Mouse (Mus musculus) pancreas, adult 10 weeks (tissue): Measurements from ENCODE around the gene Smim24. TPM values are rescaled to one million over a fixed set of nuclear protein-coding genes. Genes with fewer than 3 reads are reported as not detected.

Experiments
- polyA plus RNA-seq: library from polyadenylated mRNA; stranded (reverse); fragments of 350-450 nt; fragmentation: Illumina TruSeq; extraction: RNeasy Lipid Tissue Mini Kit (QIAGEN cat#74804); gene quantifications from one replicate; pipeline ENCODE4 v1.2.3, GENCODE M21; 2015; ENCODE audit warnings: low read depth, low replicate concordance; ENCODE audit not compliant: insufficient read depth

Smim24 gene
- polyA plus RNA-seq: 23.5 TPM

DNA sequence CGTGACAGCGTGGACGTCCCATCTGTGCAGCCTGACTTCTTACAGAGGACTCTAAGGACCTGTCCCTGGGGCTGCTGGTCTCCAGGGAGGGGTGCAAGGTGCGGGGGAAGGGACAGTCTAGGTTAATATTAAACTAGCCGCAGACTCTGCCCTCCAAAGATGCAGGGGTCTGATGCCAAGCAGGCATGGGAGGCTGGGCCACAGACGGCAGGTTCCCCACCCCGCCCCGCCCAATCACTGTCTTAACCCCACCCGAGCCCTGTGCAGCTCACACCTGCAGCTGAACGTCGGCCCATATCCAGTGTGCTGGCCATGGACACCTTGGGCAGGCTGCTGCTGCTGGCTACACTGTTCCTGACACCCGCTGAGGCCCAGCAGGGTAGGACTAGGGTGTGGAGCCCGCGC, at the start of gene Smim24:
Smim24 (plus strand) TSS at position 271 of the 405 bp plus-strand sequence.

GRCm38 (mm10) chr10:81350351-81351063, 42.3 kb upstream of the Smim24 start, which contains the start of gene Hmg20b:
Gene Hmg20b, minus strand, starts transcription at chr10:81350480.

DNA sequence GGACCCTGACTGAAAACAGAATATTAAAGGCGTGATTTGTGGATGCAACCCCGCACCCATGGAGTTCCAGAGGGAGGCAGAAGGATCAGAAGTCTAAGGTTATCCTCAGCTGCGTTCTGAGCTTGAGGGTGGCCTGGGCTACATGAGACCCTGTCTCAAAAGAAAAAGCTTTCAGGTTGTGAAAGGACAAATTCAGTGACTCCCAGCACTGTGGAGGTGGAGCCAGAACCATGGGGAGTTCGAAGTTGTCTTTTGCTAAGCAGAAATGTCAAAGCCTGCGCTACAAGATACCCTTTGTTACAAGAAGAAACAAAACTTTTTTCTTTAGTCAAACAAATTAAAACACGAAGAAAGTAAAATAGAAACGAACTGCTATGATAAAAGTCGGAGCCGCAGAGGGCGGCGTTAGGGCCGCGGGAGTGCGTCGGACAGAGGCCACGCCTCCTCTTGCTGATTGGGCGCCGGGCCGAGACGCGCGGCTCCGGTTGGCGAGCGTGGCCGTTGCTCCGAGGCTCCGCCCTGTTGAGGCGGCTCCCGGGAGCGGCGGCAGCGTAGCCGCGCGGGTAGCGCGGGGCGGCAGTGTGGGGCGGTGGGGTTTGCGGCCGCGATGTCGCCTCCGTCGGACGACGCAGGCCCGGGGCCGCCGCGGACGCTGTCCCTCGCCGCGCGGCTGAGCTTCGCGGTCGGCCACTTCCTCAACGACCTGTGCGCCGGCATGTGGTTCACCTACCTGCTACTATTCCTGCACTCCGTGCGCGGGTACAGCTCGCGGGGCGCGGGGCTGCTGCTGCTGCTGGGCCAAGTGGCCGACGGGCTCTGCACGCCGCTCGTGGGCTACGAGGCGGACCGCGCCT, 35.6 kb upstream of the Smim24 start, which contains the start of gene Mfsd12:
Mfsd12 (plus strand) TSS at position 501 of the 854 bp plus-strand sequence.

DNA sequence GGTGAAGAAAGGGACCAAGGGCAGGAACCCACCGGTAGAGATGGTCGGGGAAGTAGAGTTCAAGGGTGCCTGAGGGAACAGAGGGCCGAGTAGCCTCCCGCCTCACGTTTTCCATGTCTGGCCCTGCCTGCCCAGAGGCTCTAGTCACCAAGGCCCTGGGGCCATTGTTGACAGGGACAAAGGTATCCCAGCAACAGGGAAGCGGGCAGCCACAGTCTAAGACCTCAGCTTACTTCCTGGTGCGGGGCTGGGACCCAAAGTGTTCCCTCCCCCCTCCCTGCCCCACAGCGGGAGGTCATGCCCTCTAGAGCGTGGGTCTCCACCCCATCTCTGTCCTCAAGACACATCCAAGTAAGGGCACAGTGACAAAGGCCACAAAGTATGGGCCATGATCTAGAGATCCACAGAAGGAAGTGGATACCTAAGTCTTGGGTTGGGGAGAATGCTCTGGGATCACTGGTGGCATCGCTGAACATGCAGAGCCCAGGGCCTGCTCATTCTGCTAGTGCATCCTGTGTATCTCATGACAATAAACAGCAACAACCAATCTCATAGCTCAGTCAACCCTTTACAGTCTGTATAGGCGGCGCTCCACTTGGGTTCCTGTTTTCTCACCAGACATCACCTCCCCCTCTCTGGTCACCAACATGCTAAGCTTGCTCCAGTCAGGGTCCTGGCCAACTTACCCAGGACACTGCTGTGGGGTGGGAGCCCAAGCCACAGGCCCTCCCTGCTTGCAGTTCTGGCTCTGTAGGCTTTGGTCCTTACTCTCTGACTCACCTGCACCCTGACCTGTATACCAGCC, 27.0 kb upstream of the Smim24 start, which contains the start of gene 4930404N11Rik:
4930404N11Rik (minus strand) TSS at position 145 of the 805 bp plus-strand sequence.

DNA sequence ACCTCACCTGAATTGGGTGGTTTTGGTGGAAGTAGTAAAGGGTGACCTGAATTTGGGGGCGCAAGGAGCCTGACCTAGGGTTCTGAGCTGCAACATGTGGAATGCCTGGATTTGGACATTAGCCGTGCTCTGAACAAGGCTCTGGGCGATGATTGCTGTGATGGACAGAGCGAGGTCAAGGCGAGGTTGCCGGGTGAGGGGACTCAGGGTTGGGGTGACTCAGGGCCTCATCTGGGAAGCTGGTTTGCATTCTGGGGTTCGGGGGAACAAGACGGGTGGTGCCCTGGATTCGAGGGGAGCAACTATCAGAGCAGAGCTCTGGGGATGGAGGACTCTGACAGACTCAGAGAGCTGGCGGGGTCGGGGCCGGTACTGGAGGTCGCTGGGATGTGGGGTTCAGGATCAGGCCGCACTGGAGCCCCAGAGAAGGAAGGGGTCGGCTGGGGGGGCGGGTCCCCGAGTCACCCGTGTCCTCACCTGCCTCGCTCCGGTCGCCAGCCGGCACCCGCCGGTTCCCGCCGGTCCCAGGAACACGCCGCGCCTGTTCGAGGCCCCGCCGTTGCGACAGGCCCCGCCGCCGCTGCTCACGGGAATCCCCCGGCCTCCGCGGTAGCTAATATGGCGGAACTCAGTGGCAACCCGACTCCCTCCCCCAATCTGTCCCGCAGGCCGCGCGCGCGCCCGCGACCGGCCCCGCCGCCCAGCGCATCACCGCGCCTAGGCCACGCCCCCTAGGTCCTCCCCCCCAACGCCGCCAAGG, 14.9 kb upstream of the Smim24 start, which contains the start of gene Fzr1:
Fzr1 (minus strand) TSS at position 724 of the 760 bp plus-strand sequence.

DNA sequence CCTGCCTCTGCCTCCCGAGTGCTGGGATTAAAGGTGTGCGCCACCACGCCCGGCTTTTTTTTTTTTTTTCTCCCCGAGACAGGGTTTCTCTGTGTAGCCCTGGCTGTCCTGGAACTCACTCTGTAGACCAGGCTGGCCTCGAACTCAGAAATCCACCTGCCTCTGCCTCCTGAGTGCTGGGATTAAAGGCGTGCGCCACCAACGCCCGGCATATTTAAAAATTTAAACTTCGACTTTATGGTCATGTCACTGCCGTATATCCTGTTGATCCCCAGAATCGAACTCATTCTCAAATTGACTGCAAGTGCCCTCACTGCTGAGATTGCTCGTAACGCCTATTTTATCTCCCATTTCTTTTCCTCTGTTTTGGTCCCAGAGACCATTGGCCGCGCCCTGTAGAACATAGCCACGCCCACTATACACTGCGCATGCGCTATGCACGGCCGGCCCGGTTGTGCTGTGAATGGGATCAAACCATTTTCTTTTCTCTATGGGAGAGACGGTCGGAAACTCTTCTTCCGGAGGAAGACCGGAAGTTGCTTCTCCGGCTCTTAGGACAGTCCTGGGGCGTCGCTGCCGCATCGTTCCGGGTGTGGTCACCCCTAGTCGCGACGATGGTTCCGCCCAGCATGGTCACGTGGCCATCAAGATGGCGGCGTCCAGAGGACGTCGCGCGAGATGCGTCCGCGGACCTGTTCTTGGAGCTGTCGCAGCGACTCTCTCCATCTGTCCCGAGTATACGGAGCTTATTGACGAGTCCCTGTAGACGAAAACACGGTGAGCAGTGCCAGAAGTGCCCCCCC, 8.8 kb upstream of the Smim24 start, which contains the start of the genes Dohh and Gm48551:
Dohh (plus strand) TSS at position 627 of the 803 bp plus-strand sequence.
Gm48551 (plus strand) TSS at position 665 of the 803 bp plus-strand sequence.

DNA sequence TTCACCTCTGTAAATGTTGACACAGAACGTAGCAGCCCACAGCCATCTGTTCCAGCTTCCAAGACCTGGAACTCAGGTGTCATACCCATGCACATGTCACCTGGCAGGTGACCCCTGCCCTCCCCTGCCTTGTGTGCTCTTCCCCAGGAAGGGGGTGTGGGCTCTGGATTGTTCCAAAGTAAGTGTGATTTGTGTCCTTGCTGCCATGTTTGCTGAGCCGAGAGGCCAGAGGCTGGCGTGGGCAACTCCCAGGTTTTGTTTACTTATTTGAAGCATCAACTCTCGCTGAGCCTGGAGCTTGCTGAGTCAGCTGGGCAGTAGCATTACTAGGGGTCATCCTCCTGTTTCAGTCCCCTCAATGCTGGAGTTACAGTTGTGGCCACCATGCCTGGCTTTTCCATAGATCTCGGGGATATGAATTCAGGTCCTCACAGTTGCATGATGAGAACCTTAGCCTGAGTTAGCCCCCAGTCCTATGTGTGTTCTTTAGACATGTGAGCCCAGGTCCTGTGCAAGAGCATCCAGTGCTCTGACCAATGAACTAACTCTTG, 4.3 kb upstream of the Smim24 start, which contains the start of gene Gm48552:
Gm48552 (plus strand) TSS at position 501 of the 551 bp plus-strand sequence.

Other genes with a start within 250 kb of the Smim24 start
- gene Pias4, start 225.1 kb upstream of the Smim24 start, polyA plus RNA-seq: 7.3 TPM
- gene Eef2, start 216.4 kb upstream of the Smim24 start, polyA plus RNA-seq: 283 TPM
- 9.3 TPM for gene Dapk3, start 210.0 kb upstream of the Smim24 start, polyA plus RNA-seq
- not detected for gene 4930442H23Rik, start 209.2 kb upstream of the Smim24 start, polyA plus RNA-seq
- gene Nmrk2, start 191.0 kb upstream of the Smim24 start, polyA plus RNA-seq: not detected
- 0.20 TPM for gene Atcay, start 162.2 kb upstream of the Smim24 start, polyA plus RNA-seq
- gene Zfr2, start 159.9 kb upstream of the Smim24 start, polyA plus RNA-seq: 3.4 TPM
- gene Matk, start 140.1 kb upstream of the Smim24 start, polyA plus RNA-seq: not detected
- gene Mrpl54, start 126.1 kb upstream of the Smim24 start, polyA plus RNA-seq: 21.2 TPM
- gene Apba3, start 126.1 kb upstream of the Smim24 start, polyA plus RNA-seq: 30.7 TPM
- 3.9 TPM for gene Tjp3, start 101.5 kb upstream of the Smim24 start, polyA plus RNA-seq
- gene Pip5k1c, start 100.1 kb upstream of the Smim24 start, polyA plus RNA-seq: 15.5 TPM
- 7.9 TPM for gene Cactin, start 71.9 kb upstream of the Smim24 start, polyA plus RNA-seq
- gene Tbxa2r, start 64.3 kb upstream of the Smim24 start, polyA plus RNA-seq: 3.4 TPM
- gene Gipc3, start 49.8 kb upstream of the Smim24 start, polyA plus RNA-seq: 1.4 TPM
- 22.8 TPM for gene Hmg20b, start 42.6 kb upstream of the Smim24 start, polyA plus RNA-seq
- gene Mfsd12, start 35.6 kb upstream of the Smim24 start, polyA plus RNA-seq: 1.9 TPM
- not detected for gene 4930404N11Rik, start 27.2 kb upstream of the Smim24 start, polyA plus RNA-seq
- 5.1 TPM for gene Fzr1, start 14.5 kb upstream of the Smim24 start, polyA plus RNA-seq
- 9.1 TPM for gene Dohh, start 8.6 kb upstream of the Smim24 start, polyA plus RNA-seq
- gene Gm48551, start 8.6 kb upstream of the Smim24 start, polyA plus RNA-seq: 2.6 TPM
- 3.4 TPM for gene Gm48552, start 4.0 kb upstream of the Smim24 start, polyA plus RNA-seq
- 11.0 TPM for gene Nfic, start 62.6 kb downstream of the Smim24 start, polyA plus RNA-seq
- 0.76 TPM for gene Celf5, start 89.7 kb downstream of the Smim24 start, polyA plus RNA-seq
- 25.2 TPM for gene Ncln, start 103.3 kb downstream of the Smim24 start, polyA plus RNA-seq
- 1.3 TPM for gene S1pr4, start 107.1 kb downstream of the Smim24 start, polyA plus RNA-seq
- not detected for gene Gna15, start 131.2 kb downstream of the Smim24 start, polyA plus RNA-seq
- 17.4 TPM for gene Gna11, start 152.1 kb downstream of the Smim24 start, polyA plus RNA-seq
- gene Aes, start 166.4 kb downstream of the Smim24 start, polyA plus RNA-seq: 218 TPM
- 44.6 TPM for gene Tle2, start 181.5 kb downstream of the Smim24 start, polyA plus RNA-seq
- 236 TPM for gene Tle6, start 208.0 kb downstream of the Smim24 start, polyA plus RNA-seq
- gene BC025920, start 213.2 kb downstream of the Smim24 start, polyA plus RNA-seq: 0.87 TPM
- gene Sirt6, start 234.7 kb downstream of the Smim24 start, polyA plus RNA-seq: 5.6 TPM
- gene Ankrd24, start 235.5 kb downstream of the Smim24 start, polyA plus RNA-seq: 62.0 TPM